Mouse (Mus musculus) right cerebral cortex, postnatal 25 days (tissue): ENCODE measurements around the gene Atp8b4.

Experiments used
- DNase-seq: peaks from one replicate; pipeline ENCODE4 v3.0.0; 2022

Atp8b4 gene

DNA sequence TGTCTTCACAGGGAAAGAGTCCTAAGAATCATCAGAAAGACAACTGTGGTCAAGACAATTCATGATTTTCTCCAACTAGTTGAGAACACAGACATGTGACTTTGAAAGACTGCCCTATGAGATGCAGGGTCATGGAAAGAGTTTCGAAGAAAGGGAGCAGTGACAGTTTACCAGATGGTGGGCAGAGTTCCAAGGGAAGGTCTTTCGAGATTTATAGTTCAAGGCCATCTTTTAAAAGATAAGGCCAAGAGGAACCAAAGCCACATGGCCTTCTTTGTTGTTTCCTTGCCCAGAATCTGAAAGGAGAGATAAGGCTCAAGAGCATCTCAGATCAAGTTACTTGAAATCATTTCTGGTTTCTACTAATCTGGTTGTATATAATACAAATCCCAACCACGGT, 225.0 kb downstream of the Atp8b4 start:
- DNase-seq = no peak

- DNase-seq = no peak
Measured at GRCm38 (mm10) chr2:126274826-126275405, 225.6 kb downstream of the Atp8b4 start.

- no peak for DNase-seq
Measured at GRCm38 (mm10) chr2:126274311-126274710, 226.2 kb downstream of the Atp8b4 start.
